Mouse (Mus musculus): ENCODE measurements around the gene Stxbp1. TPM values are rescaled to one million over a fixed set of nuclear protein-coding genes. Genes with fewer than 3 reads are reported as not detected.
"Not testable (repeated sequence)": the region's sequence is repeated elsewhere in the genome, so short reads cannot be mapped to it uniquely, and the experiment has no call there.

The Stxbp1 gene
- polyA plus RNA-seq, 1 experiment from 2014 or later, result 80.3 TPM

- peak; percentile 70; the same call in 1 of the 2 replicates for ATAC-seq (ENCODE audit: low FRiP score, low read depth)
Measured at GRCm38 (mm10) chr2:32854206-32854605, 7.2 kb upstream of the Stxbp1 start.

GRCm38 (mm10) chr2:32853716-32854115 lies 6.7 kb upstream of the Stxbp1 start:
- ATAC-seq (ENCODE audit: low FRiP score, low read depth), result not testable (repeated sequence)

More at GRCm38 (mm10) chr2:32854206-32854605, 7.2 kb upstream of the Stxbp1 start:
- H3K4me2 ChIP-seq (replicated peaks), result no peak overlapping the region
- peaks cover 24% of the 10 kb centered on the region for H3K27me3 ChIP-seq
- H3K9ac ChIP-seq (replicated peaks), result no peak overlapping the region
- H3K4me1 ChIP-seq, result peaks cover 8% of the 10 kb centered on the region; the same call in 1 of the 2 replicates
- no peak overlapping the region for H3K4me3 ChIP-seq
- no peaks in the 10 kb centered on the region for H3K36me3 ChIP-seq
- WGBS, result 6% methylated on average over 8 of the region's 8 CpGs
- H3K9me3 ChIP-seq, result no peaks in the 10 kb centered on the region
- no peak overlapping the region for H3K27ac ChIP-seq (replicated peaks)

GRCm38 (mm10) chr2:32852156-32852555 lies 5.1 kb upstream of the Stxbp1 start:
- peaks cover 24% of the 10 kb centered on the region for H3K27me3 ChIP-seq
- WGBS, result 5% methylated on average over 20 of the region's 20 CpGs
- H3K9ac ChIP-seq (replicated peaks), result no peak overlapping the region
- no peak for ATAC-seq (ENCODE audit: low FRiP score, low read depth)
- 0 out of 2 replicates have a peak overlapping the region, but pooled peaks have one; percentile 9 for H3K4me3 ChIP-seq
- peak overlapping the region; percentile 32 for H3K4me2 ChIP-seq (replicated peaks)
- peaks cover 12% of the 10 kb centered on the region; the same call in 1 of the 2 replicates for H3K4me1 ChIP-seq
- H3K36me3 ChIP-seq, result no peaks in the 10 kb centered on the region
- no peaks in the 10 kb centered on the region for H3K9me3 ChIP-seq
- H3K27ac ChIP-seq (replicated peaks), result no peak overlapping the region

More at GRCm38 (mm10) chr2:32853716-32854115, 6.7 kb upstream of the Stxbp1 start:
- not testable (repeated sequence) for H3K36me3 ChIP-seq; H3K4me2 ChIP-seq (replicated peaks); H3K9me3 ChIP-seq; H3K4me1 ChIP-seq; H3K27ac ChIP-seq (replicated peaks); H3K4me3 ChIP-seq; H3K9ac ChIP-seq (replicated peaks)
- 73% methylated on average over 4 of the region's 4 CpGs for WGBS
- peaks cover 24% of the 10 kb centered on the region for H3K27me3 ChIP-seq

GRCm38 (mm10) chr2:32847468-32847821 lies 400 bp upstream of the Stxbp1 start:
- ATAC-seq (ENCODE audit: low FRiP score, low read depth), result peak; percentile 48
- Histone ChIP-seq H3K36me3 (no peaks in the 10 kb centered on the region), H3K4me3 (peak overlapping the region; percentile 82), H3K27ac (replicated peaks) (no peak overlapping the region; the same call in 1 of the 2 replicates), H3K27me3 (peaks cover 19% of the 10 kb centered on the region), H3K9ac (replicated peaks) (peak overlapping the region; percentile 82; the same call in 1 of the 2 replicates), H3K9me3 (no peaks in the 10 kb centered on the region), H3K4me1 (peaks cover 27% of the 10 kb centered on the region), H3K4me2 (replicated peaks) (peak overlapping the region; percentile 97)
- WGBS, result 48% methylated on average over 6 of the region's 6 CpGs

GRCm38 (mm10) chr2:32846101-32846804 lies 792 bp downstream of the Stxbp1 start:
- Histone ChIP-seq H3K4me3 (peak overlapping the region; percentile 82), H3K9ac (replicated peaks) (peak overlapping the region; percentile 82), H3K27me3 (peaks cover 7% of the 10 kb centered on the region), H3K36me3 (no peaks in the 10 kb centered on the region), H3K9me3 (no peaks in the 10 kb centered on the region), H3K27ac (replicated peaks) (peak overlapping the region; percentile 79), H3K4me1 (peaks cover 20% of the 10 kb centered on the region), H3K4me2 (replicated peaks) (peak overlapping the region; percentile 97)
- ATAC-seq (ENCODE audit: low FRiP score, low read depth), result peak; percentile 39
- WGBS, result under 1% methylated on average over 33 of the region's 33 CpGs

- no peaks in the 10 kb centered on the region for H3K36me3 ChIP-seq
- H3K27ac ChIP-seq (replicated peaks), result peak overlapping the region; percentile 79; the same call in 1 of the 2 replicates
- 7% methylated on average over 12 of the region's 12 CpGs for WGBS
- no peak for ATAC-seq (ENCODE audit: low FRiP score, low read depth)
- H3K4me1 ChIP-seq, result peaks cover 20% of the 10 kb centered on the region
- peak overlapping the region; percentile 82 for H3K9ac ChIP-seq (replicated peaks)
- no peaks in the 10 kb centered on the region for H3K9me3 ChIP-seq
- H3K4me2 ChIP-seq (replicated peaks), result peak overlapping the region; percentile 97
- peaks cover under 1% of the 10 kb centered on the region for H3K27me3 ChIP-seq
- peak overlapping the region; percentile 82 for H3K4me3 ChIP-seq
Measured at GRCm38 (mm10) chr2:32845572-32846100, 1.4 kb downstream of the Stxbp1 start.

GRCm38 (mm10) chr2:32842558-32842957 lies 4.5 kb downstream of the Stxbp1 start:
- Histone ChIP-seq H3K9me3 (no peaks in the 10 kb centered on the region), H3K27ac (replicated peaks) (no peak overlapping the region), H3K4me2 (replicated peaks) (no peak overlapping the region), H3K9ac (replicated peaks) (no peak overlapping the region), H3K4me3 (no peak overlapping the region), H3K27me3 (no peaks in the 10 kb centered on the region), H3K4me1 (peaks cover 19% of the 10 kb centered on the region), H3K36me3 (no peaks in the 10 kb centered on the region)
- 50% methylated on average over 4 of the region's 4 CpGs for WGBS
- no peak for ATAC-seq (ENCODE audit: low FRiP score, low read depth)

- Histone ChIP-seq H3K27me3 (no peaks in the 10 kb centered on the region), H3K27ac (replicated peaks) (no peak overlapping the region), H3K4me3 (no peak overlapping the region), H3K4me2 (replicated peaks) (no peak overlapping the region), H3K36me3 (no peaks in the 10 kb centered on the region), H3K9me3 (no peaks in the 10 kb centered on the region), H3K4me1 (peaks cover 18% of the 10 kb centered on the region), H3K9ac (replicated peaks) (no peak overlapping the region)
- ATAC-seq (ENCODE audit: low FRiP score, low read depth), result no peak
- 73% methylated on average over 5 of the region's 5 CpGs for whole genome bisulfite sequencing
Measured at GRCm38 (mm10) chr2:32841099-32841498, 5.9 kb downstream of the Stxbp1 start.

GRCm38 (mm10) chr2:32839261-32839660 lies 7.8 kb downstream of the Stxbp1 start:
- Histone ChIP-seq H3K36me3 (no peaks in the 10 kb centered on the region), H3K27ac (replicated peaks) (no peak overlapping the region), H3K9ac (replicated peaks) (no peak overlapping the region), H3K27me3 (no peaks in the 10 kb centered on the region), H3K4me2 (replicated peaks) (no peak overlapping the region), H3K4me3 (no peak overlapping the region), H3K4me1 (peaks cover 7% of the 10 kb centered on the region; the same call in 1 of the 2 replicates), H3K9me3 (no peaks in the 10 kb centered on the region)
- no peak for ATAC-seq (ENCODE audit: low FRiP score, low read depth)
- WGBS, result 78% methylated on average over 2 of the region's 2 CpGs

- H3K9ac ChIP-seq (replicated peaks), result no peak overlapping the region
- ATAC-seq (ENCODE audit: low FRiP score, low read depth), result no peak
- WGBS, result 76% methylated on average over 9 of the region's 9 CpGs
Measured at GRCm38 (mm10) chr2:32838147-32838884, 8.7 kb downstream of the Stxbp1 start.

GRCm38 (mm10) chr2:32835588-32835987 lies 11.5 kb downstream of the Stxbp1 start:
- Histone ChIP-seq H3K9me3 (no peaks in the 10 kb centered on the region), H3K27ac (replicated peaks) (no peak overlapping the region), H3K4me3 (no peak overlapping the region), H3K4me2 (replicated peaks) (no peak overlapping the region), H3K4me1 (peaks cover 6% of the 10 kb centered on the region), H3K36me3 (no peaks in the 10 kb centered on the region), H3K9ac (replicated peaks) (no peak overlapping the region), H3K27me3 (no peaks in the 10 kb centered on the region)
- ATAC-seq (ENCODE audit: low FRiP score, low read depth), result no peak

More at GRCm38 (mm10) chr2:32838147-32838884, 8.7 kb downstream of the Stxbp1 start:
- Histone ChIP-seq H3K27me3 (no peaks in the 10 kb centered on the region), H3K4me2 (replicated peaks) (no peak overlapping the region), H3K27ac (replicated peaks) (no peak overlapping the region), H3K9me3 (no peaks in the 10 kb centered on the region), H3K36me3 (no peaks in the 10 kb centered on the region), H3K4me1 (peaks cover 2% of the 10 kb centered on the region; the same call in 1 of the 2 replicates), H3K4me3 (no peak overlapping the region)

- H3K9ac ChIP-seq (replicated peaks), result no peak overlapping the region
- no peaks in the 10 kb centered on the region for H3K27me3 ChIP-seq
- H3K27ac ChIP-seq (replicated peaks), result peak overlapping the region; percentile 20; the same call in 1 of the 2 replicates
- H3K4me3 ChIP-seq, result no peak overlapping the region
- ATAC-seq (ENCODE audit: low FRiP score, low read depth), result no peak
- no peaks in the 10 kb centered on the region for H3K36me3 ChIP-seq
- H3K4me1 ChIP-seq, result peaks cover 6% of the 10 kb centered on the region
- H3K4me2 ChIP-seq (replicated peaks), result no peak overlapping the region
- 61% methylated on average over 7 of the region's 7 CpGs for WGBS
- H3K9me3 ChIP-seq, result no peaks in the 10 kb centered on the region
Measured at GRCm38 (mm10) chr2:32834496-32834895, 12.5 kb downstream of the Stxbp1 start.
